Mouse (Mus musculus) adrenal gland, adult 2 months (tissue): ENCODE measurements around the gene Hnrnpc. TPM values are rescaled to one million over a fixed set of nuclear protein-coding genes. Genes with fewer than 3 reads are reported as not detected.
"Not testable (repeated sequence)": the region's sequence is repeated elsewhere in the genome, so short reads cannot be mapped to it uniquely, and the experiment has no call there.

Experiments
- DNase-seq: peaks from one replicate; pipeline ENCODE4 v3.0.0; 2021
- polyA plus RNA-seq: library from polyadenylated mRNA; depleted of rRNA; stranded (reverse); fragments of >200 nt; gene quantifications from 2 replicates; pipeline ENCODE4 v1.2.3, GENCODE M21; 2012
- total RNA-seq, 2 experiments: library from RNA; stranded (reverse); gene quantifications; 2 replicates each; pipeline ENCODE4 v1.2.3; 2021

The Hnrnpc gene
- total and polyA plus RNA-seq, 3 experiments: 40.6 to 298 (median 240) TPM

DNA sequence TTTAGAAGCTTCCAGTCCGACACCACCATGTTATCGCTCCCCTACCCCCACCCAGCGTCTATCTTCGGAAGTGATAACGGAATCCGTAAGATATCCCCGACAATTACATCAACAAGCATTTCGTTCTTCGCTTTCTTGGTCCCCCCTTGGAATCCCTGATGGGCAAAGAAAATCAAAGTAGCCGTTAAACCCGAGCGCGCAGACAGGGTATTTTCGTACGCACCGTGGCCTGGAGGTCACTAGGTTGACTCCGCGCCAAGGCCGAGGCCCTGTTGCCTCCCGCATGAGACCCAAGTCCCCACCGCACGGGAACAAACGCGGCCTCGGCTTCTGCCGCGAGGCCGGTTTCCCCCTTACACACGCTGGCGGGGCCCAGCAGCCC lies 363 bp downstream of the Hnrnpc start:
- no peak for DNase-seq

DNA sequence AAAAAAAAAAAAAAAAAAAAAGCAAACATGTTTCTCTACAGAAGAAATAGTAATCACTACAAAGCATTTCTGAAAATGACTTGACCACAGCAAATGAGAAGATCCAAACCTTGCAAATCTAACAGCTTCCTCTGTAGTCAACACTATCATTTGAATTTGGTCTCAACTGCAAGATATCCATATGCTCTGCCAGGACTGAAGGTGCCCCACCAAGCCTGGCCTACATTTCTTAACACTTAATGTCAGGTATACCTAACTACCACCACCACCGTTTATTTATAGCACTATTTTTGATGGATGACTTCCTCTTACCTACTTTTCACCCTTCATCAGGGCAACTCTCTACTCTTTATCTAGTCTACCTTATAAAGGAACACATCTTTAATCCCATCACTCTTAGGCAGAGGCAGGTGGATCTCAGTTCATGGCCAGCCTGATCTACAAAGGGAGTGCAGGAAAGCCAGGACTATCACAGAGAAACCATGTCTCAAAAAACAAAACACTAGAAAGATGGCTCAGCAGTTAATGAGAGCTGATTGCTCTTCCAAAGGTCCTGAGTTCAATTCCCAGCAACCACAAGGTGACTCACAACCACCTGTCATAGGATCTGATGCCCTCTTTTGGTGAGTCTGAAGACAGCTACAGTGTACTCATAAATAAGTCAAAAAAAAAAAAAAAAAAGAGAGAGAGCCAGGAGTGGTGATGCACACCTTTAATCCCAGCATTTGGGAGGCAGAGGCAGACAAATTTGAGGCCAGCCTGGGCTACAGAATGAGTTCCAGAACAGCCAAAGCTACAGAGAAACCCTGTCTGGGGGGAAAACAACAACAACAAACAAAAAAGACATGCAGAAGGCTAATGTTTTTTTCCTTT lies 2.3 kb downstream of the Hnrnpc start:
- DNase-seq: no peak

DNA sequence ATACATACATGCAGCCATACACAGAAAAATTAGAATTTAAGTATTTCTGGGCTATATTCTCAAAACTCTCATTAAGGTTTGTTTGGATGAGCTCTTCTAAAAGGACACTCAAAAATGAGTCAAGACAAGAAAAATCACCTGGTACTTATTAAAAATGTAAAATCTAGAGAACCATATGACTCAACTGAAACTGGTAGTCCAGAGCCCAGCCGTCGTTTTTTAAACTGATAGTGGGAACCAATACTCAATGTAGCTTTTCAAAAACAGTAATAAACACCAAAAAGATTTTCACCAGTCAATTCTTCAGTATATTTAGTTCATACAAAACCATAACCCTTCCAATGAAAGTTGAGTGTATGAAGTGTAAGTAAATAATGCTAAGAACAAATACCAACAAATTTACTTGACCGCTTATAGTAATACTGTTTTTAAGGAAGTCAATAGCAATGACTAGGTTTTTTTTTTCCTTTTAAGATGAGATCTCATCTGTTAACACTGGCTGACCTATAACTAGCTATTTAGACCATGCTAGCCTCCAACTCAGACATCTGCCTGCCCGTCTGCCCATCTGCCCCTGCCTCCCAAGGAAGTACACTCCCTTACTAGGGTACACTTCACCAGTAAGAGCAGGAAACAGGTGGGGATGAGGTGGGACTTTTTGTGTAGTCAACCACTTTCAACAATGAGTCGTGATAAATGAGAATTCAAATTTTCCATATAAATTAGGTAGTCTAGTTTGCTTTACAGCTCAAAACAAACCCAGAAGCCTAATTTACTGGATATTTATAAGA lies 3.5 kb downstream of the Hnrnpc start:
- no peak for DNase-seq

DNA sequence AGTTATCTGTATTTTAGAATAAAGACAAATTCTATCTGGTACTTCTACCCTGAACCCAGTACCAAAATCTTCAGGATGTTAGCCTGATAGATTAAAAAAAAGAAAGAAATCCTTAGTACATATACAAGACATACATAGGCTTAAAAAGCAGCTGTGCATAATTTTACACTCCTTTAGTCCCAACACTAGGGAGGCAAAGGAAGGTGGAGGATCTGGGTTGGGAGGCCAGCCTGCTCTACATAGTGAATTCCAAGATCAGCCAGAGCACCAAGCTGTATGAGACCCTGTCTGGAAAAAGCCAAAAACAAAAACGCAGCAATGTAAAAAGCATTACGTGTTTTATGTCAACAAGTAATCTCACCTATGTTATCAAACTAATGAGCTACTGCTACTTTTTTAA lies 4.3 kb downstream of the Hnrnpc start:
- no peak for DNase-seq

DNA sequence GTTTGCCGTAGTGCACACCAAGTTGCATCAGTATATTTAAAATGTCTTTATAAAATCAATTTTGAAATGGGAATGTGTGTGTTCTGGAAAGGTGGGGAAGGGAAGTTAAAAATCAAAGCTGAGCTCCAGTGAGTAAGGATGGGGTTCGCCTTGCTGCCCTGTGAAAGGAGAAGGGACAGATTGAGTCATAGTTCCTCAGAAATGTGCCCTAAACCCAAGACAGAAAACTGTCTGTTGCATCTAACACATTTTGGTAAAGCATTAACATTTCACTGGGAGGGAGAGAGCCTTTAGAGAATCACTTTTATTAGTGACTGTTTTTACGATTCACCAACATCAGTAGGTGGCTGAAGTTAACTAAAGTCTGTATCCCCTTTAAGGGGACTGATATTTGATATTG lies 5.4 kb downstream of the Hnrnpc start:
- DNase-seq: not testable (repeated sequence)

DNA sequence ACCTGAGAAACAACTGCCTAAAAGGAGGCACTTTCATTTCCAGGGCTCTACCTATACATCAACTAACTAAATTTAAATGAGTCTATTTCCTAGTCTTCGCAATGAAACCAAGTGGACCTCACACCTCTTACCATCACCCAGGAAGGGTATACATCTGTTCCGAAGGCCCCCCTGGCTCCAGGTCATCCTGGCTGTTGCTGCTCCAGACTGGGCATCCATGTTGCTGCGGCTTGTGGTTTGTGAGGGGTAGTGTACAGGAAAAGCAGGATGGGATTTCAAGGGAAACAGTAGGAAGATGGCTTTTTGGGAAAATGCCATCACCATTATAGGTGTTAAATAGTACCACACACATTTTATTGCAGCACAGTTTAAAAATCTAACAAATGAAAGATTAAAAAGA lies 6.6 kb downstream of the Hnrnpc start:
- DNase-seq: not testable (repeated sequence)

DNA sequence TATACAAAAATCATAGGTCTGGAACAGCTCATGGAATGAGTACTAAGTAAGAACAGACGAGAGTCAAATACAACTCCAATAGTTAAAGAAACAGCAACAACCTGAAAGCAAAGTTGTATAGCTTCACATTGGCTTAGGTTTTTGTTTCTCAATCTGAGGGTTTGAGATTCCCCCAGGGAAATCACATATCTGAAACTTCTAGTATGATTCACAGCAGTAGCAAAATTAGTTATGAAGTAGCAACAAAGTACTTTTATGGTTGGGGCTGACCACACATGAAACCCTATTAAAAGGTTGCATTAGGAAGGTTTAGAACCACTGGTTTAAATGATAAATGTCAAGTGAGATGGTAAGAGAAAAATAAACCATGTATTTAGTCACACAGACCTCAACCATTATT lies 9.3 kb downstream of the Hnrnpc start:
- no peak for DNase-seq

DNA sequence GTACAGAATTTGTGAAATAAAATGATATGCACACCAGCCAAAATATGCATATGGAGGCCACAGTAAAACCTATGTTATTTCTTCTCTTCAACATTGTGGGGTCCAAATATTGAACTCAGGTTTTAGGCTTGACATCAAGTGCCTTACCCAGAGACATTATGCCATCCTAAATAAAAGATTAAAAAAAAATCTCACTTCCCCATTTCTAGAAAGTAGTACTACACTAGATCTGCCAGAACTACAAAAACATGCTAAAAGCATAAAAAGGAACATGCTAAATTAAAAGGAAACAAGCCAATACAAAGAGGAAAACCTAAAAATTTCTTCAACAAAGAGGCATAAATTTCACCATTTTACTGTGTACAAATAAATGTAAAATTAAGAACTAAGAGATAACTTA lies 20.7 kb downstream of the Hnrnpc start:
- no peak for DNase-seq

DNA sequence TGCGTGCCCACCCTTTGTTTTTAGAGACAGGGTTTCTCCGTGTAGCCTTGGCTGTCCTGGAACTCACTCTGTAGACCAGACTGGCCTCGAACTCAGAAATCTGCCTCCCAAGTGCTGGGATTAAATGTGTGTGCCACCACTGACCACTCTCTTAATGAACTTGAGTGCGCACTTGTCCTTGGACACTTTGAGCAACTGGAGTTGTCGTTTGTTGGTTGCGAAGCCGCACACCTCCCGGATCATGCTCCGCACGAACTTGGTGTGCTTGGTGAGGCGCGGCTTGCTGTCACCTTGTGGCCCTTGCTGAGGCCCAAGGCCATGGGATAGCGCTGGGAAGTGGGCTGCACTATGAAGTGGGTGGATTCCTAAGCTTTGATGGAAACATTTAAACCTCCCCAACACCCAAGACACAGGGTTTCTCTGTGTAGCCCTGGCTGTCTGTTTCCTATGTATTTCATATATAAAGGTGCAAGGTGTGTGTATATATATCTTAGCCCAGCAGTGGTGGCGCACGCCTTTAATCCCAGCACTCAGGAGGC lies 32.2 kb downstream of the Hnrnpc start:
- no peak for DNase-seq

DNA sequence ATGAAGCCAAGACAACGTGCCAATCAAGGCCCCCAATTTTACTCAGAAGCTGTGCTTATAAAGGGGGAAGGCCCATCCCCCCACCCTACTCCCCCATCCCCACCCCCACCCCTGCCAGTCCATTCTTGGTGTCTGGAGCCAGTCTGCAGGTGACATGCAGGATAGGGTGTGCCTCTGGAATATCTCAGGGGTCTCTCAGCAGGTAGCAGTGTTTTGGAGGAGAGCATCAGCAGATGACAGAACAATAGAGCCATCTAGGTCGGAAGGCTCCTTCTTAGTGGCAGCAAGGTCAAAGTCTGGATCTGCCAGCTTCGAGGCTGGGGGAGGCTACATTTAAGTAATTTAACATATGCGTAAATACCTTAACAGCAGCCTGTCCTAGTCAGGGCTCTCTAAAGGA lies 37.7 kb downstream of the Hnrnpc start:
- DNase-seq: no peak

DNA sequence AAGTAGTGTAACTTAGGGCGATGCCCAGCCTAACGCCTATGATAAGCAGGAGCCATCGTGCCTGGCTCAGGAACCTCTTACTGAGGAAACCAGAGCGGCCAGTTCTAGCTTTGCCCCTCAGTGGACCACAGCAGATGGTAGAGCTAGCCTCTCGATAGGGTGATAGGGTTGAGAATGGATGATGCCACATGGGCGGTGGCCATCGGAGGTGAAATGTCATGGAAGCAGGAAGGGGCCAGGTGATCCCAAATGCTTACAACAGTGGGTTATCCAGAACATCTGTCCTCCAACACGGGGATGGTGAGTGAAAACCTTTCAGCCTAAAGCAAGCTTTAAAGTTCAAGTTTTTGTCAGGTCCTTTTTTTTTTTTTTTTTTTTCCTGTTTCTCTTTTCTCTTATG lies 42.0 kb downstream of the Hnrnpc start:
- DNase-seq: no peak

DNA sequence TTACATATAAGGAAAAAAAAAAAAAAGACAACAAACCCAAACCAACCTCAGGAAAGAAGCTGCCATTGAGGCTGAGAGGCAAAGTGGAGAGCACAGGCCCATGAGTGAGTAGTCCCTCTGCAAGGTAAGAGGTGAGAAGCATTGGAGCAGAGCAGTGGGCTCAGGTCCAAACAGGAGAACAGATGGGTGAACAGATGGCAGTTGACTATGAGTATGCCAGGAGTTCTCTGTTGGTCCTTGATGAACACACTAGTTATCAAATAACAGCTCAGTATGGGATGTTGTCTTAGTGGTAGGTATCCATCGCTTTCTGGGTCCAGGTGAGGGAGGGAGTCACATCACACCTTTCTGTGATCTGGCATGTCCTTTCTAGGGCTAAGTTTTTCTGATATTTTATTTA lies 43.0 kb downstream of the Hnrnpc start:
- no peak for DNase-seq

DNA sequence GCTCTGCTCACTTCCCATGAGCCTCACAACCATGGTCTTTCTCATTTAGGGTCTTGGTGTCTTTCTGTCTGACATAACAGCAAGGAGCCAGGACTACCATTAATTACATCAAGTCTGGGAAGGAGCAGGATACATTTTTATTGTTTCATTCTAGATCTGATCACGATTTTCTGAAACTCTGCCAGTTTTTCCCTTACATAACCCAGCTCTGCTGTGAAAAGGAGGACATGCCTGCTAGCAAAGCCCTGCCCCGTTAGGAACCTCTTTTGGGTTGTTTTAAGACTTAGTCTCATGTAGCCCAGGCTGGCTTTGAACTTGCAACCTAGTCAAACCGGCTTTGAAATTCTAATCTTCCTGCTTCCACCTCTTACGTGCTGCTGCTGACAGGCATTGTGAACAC lies 43.8 kb downstream of the Hnrnpc start:
- no peak for DNase-seq

DNA sequence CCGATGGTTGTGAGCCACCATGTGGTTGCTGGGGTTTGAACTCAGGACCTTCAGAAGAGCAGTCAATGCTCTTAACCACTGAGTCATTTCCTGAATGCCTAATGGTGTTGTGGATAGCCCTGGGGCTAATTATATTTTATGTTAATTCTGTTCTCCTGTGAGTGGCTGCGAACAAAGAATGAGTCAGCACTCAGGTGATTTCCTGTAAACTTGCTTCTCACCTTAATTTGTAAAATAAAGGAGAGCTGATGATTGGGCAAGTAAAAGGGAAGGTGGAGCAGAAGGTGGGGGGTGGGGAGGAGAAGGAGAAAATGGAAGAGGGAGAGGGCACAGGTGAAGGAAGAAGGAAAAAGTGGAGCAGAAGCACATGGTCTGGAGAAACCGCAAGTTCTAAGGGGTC lies 51.1 kb downstream of the Hnrnpc start:
- not testable (repeated sequence) for DNase-seq

DNA sequence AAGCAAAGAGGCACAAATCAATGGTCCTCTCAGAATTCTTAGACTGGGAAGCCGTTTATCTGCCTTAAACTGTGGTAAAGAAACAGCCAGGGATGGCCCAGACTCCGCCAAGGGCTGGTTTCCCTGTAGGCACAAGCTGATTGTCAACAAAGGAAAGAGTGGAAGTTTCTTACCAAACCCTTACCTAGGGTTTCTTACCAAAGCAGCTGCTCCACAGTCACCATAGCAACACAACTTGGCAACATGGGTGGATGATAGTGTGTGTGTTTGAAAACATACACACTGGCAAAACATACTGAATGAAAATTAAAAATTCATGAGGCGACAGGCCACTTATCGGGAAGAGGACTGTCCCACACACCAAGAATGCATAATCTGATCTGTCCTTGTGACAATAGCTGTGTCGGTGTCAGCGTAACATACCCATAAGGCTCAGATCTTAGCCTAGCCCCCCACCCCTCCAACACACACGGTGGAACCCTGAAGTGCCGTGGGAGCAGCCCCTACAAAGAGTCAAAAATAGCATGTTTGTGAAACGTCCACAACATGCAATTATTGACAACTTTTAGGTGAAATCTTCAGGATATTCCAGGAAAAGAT lies 57.8 kb downstream of the Hnrnpc start:
- DNase-seq: no peak

DNA sequence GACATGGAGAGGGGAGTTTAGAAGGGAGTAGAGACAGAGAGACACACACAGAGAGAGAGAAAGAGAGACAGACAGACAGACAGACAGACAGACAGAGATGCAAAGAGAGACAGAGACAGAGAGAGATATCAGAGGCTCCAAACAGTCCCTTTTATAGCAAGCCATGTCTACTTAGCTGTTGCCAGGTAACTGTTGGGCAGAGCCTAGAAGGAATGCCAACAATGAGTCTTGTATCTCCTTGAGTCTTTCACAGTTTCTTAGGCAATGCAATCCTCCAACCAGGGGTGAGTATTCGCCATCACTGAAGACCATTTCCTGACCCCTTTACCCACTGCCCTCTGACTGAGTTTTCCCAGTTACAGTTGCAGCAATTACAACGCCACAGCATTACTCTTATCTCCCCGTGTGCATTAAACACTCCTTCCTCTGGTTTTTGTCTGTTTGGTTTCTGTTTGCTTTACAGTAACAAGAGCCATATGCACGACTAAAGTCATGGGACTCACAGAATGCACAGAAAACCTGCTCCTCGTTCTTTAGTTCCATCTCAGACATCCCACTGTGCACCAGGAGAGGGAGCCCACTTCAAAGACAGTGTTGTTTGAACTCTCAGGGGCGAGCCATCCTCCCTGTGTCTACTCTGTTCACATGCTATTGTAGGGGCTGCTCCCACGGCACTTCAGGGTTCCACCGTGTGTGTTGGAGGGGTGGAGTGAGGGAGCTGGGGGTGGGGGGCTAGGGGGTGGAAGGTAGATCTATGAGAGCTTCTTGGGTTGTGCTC lies 58.7 kb downstream of the Hnrnpc start:
- DNase-seq: no peak

DNA sequence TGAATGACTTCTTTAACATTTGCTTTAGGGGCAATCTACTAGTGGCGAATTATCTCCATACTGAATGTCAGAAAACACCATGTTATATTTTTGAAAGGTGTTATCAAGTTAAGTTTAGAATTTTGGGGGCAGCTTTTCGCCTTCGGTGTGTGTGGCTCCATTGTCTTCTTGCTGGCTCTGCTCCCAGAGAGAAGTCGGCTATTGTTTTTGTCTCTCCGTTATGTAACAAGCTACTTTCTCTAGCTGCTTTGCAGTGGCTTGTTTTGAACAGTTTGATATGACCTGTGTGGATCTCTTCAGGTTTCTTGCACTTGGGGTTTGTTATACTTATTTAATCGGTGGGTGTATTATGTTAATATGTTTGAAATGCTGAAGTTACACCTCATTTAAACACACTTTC lies 60.4 kb downstream of the Hnrnpc start:
- DNase-seq: no peak

DNA sequence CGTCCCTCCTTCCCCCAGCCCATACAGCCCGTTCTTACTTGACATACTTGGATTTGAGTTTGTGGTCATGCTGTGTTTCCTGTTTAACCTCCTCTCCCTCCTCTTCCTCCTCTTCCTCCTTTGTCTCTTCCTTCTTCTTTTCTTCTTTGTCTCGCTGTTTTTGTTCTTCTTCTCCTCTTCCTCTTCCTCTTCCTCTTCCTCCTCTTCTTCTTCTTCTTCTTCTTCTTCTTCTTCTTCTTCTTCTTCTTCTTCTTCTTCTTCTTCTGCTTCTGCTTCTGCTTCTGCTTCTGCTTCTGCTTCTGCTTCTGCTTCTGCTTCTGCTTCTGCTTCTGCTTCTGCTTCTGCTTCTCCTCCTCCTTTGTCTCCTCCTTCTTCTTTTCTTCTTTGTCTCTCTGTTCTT lies 61.5 kb downstream of the Hnrnpc start, which contains the start of gene Olfr221:
Gene Olfr221 (minus strand): TSS at position 101 of the 400 bp plus-strand sequence.
- DNase-seq: not testable (repeated sequence)

DNA sequence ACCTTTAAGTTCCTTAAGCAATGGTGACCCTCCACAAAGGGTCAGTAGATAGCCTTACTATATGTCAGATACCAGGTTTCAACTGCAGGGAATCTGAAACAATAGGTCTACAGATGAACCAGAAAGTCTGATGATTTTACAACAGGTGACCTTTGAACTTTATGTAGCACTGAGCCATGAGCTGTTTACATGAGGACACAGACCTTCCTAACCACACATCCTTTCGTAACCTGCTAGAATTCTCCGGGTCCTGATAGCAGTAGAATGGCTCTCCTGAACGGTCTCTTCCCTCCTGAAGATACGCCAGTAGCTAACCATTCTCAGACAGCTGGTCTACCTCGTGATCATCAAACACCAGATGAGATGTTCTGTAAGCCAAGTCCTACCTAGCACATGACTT lies 64.5 kb downstream of the Hnrnpc start:
- no peak for DNase-seq

DNA sequence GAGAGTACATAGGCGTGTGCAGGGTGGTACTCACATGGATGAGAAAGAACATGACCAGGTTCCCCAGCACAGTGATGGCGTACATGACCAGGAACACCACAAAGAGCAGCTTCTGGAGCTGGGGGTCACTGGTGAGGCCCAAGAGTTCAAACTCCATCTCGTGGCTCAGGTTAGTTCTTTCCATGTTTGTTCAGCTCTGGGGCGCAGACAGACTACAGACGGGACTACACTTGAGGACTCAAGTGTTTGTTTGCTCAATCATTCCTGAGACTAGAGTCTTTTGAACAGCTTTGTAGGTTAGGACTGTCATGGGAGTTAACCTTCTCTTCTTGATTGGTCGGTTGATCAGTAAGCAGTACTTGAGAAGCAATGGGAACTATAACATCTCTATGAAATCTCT lies 67.9 kb downstream of the Hnrnpc start:
- DNase-seq: no peak

DNA sequence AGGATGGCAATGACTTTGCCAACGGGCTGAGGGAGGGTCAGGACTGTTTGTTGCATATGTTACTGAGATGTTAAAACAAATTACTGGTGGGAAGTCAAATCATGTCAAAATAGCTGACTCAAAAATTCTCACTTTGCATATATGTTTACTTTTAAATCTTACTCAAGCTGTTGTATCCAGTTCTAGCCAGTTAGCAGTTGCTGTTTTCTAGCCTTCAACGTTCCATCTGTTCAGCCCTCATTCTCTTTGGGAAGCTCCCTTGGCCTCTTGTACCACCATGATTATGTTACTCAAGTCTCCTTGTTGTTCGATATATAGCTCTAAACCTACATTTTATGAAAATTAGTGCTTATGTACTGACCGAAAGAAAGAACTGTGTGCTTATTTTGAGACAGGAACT lies 77.5 kb downstream of the Hnrnpc start:
- DNase-seq: no peak

DNA sequence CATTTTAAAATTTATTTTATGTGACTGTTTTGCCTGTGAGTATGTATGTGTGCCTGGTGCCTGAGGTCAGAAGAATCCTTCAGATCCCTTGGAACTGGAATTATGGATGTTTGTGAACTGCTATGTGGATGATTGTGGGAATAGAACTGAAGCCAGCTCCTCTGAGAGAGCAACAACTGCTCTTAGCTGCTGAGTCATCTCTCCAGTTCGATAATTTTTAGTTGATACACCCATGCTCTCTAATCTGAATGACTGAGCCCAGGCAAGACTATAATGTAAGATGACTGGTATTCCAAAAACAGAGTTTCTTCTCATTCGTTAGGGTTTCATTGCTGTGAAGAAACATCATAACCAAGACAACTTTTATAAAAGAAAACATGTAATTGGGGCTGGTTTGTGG lies 79.7 kb downstream of the Hnrnpc start:
- no peak for DNase-seq
